Mouse (Mus musculus) neural tube, embryonic 13.5 days (tissue): Measurements from ENCODE around the gene Pts. TPM values are rescaled to one million over a fixed set of nuclear protein-coding genes. Genes with fewer than 3 reads are reported as not detected.

ENCODE experiments used
- ATAC-seq: fragments of 200-750 bp; cut with Nextera tagmentation; 2 replicates; pipeline ENCODE4 v1.8.0; 2017; ENCODE audit warnings: low read depth, mild to moderate bottlenecking, moderate TSS enrichment, moderate library complexity
- H3K27ac ChIP-seq: fragments of 300-500 bp; sonication (generic); replicated peaks from 2 replicates; pipeline ENCODE4 v1.5.1; 2015; ENCODE audit warnings: moderate library complexity, mild to moderate bottlenecking, inconsistent platforms
- H3K27me3 ChIP-seq: fragments of 300-500 bp; sonication (generic); 2 replicates; pipeline ENCODE4 v1.6.1; 2015; ENCODE audit warnings: mild to moderate bottlenecking, inconsistent platforms
- H3K36me3 ChIP-seq: fragments of 300-500 bp; sonication (generic); 2 replicates; pipeline ENCODE4 v1.6.1; 2015; ENCODE audit warnings: mild to moderate bottlenecking, inconsistent platforms
- H3K4me1 ChIP-seq: fragments of 300-500 bp; sonication (generic); replicated peaks from 2 replicates; pipeline ENCODE4 v1.6.1; 2015; ENCODE audit warnings: inconsistent platforms
- H3K4me2 ChIP-seq: fragments of 300-500 bp; sonication (generic); 2 replicates; pipeline ENCODE4 v1.6.1; 2015; ENCODE audit warnings: inconsistent platforms, mild to moderate bottlenecking, moderate library complexity
- H3K4me3 ChIP-seq: fragments of 300-500 bp; sonication (generic); 2 replicates; pipeline ENCODE4 v1.5.1; 2015; ENCODE audit warnings: mild to moderate bottlenecking, inconsistent platforms
- H3K9ac ChIP-seq: fragments of 300-500 bp; sonication (generic); 2 replicates; pipeline ENCODE4 v1.6.1; 2015; ENCODE audit warnings: moderate library complexity, mild to moderate bottlenecking, inconsistent platforms
- H3K9me3 ChIP-seq: fragments of 300-500 bp; sonication (generic); 2 replicates; pipeline ENCODE4 v1.6.1; 2016; ENCODE audit warnings: inconsistent platforms
- WGBS: fragments of 180-500 bp; shearing (Covaris S2); methylation state at CpG from one replicate; pipeline ENCODE4 v1.1.7; 2015; 5-methylcytosine and 5-hydroxymethylcytosine counted together
- polyA plus RNA-seq: library from polyadenylated mRNA; unstranded; fragments of >200 nt; fragmentation: Nextera tagmentation; extraction: Ambion mirVana; gene quantifications from 2 replicates; pipeline ENCODE4 v1.2.1, GENCODE M21; 2015

The Pts gene
- polyA plus RNA-seq, 1 experiment from 2014 or later, result 128 TPM

GRCm38 (mm10) chr9:50478826-50479225 lies 49.7 kb downstream of the Pts start:
- WGBS, result 21% methylated on average over 5 of the region's 5 CpGs
- Histone ChIP-seq H3K4me1 (no peaks in the 10 kb centered on the region), H3K27ac (no peak overlapping the region), H3K4me2 (no peak overlapping the region), H3K9me3 (no peaks in the 10 kb centered on the region), H3K4me3 (no peak overlapping the region), H3K9ac (no peak overlapping the region), H3K36me3 (no peaks in the 10 kb centered on the region), H3K27me3 (no peaks in the 10 kb centered on the region)
- ATAC-seq, result no peak

DNA sequence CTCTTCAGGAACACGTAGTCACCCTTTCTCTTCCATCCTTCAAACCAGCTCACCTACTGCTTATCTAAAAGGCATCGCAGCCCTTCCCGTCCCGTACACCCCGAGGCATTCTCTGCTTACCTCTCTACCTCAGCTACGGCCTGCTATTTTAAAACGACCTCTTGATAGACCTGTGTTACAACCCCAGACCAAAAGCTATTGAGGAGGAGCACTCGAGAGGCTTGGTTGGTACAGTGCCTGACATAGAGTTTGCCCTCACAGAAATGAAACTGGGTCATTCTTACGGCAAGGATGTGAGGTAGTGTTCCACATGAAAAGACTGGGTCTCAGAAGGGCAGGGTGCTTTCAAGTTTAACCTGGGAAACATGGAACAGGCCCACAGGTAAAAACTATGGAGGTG lies 51.3 kb downstream of the Pts start:
- Histone ChIP-seq H3K9me3 (no peaks in the 10 kb centered on the region), H3K4me3 (no peak overlapping the region), H3K27me3 (no peaks in the 10 kb centered on the region), H3K36me3 (no peaks in the 10 kb centered on the region), H3K27ac (no peak overlapping the region), H3K4me1 (no peaks in the 10 kb centered on the region), H3K4me2 (no peak overlapping the region), H3K9ac (no peak overlapping the region)
- ATAC-seq, result no peak
- 92% methylated on average over 9 of the region's 9 CpGs for WGBS

DNA sequence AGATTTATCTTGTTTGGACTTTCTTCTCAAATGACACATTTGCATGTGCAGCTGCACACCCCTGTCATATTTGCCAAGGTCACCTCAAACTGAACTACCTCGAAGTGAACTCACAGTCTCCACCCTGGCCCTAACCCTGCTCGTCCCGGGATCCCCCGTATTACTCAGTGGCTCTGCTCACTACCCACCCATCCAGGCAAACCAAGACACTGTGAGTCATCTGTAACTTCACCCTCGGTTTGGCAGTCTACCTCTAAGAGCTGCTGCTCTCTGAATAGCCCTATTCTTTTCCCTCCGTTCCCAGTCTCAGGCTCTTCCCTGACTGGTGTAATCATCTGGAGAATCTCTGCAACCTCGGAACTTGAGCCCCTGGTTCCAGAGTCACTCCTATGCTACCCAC lies 51.9 kb downstream of the Pts start:
- no peak overlapping the region for H3K27ac ChIP-seq
- no peaks in the 10 kb centered on the region for H3K4me1 ChIP-seq
- H3K9ac ChIP-seq, result no peak overlapping the region
- no peaks in the 10 kb centered on the region for H3K27me3 ChIP-seq
- H3K36me3 ChIP-seq, result no peaks in the 10 kb centered on the region
- H3K4me3 ChIP-seq, result no peak overlapping the region
- ATAC-seq, result no peak
- no peak overlapping the region for H3K4me2 ChIP-seq
- H3K9me3 ChIP-seq, result no peaks in the 10 kb centered on the region
- 70% methylated on average over 7 of the region's 7 CpGs for WGBS

DNA sequence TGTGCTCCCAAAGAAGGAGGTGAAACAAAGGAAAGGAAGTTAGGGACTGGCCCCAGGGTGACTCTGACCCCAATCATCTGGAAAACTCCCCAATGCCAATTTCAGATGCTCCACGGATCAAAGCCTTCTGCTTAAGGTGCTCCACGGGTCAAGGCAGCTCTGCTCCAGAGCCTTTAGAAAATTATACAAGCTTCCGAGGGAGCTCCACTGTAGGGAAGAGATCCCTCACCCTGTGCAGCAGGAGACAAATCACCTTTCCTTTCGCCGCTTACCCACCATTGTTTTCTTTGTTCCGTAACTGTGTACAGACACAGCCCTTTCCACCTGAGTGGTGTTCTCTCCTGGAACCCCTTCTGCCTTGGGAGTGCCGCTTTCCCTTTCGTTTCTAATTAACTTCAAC lies 52.8 kb downstream of the Pts start:
- ATAC-seq, result no peak

GRCm38 (mm10) chr9:50475318-50475717 lies 53.2 kb downstream of the Pts start:
- no peak overlapping the region for H3K4me2 ChIP-seq
- 86% methylated on average over 7 of the region's 7 CpGs for WGBS
- no peak for ATAC-seq
- no peak overlapping the region for H3K9ac ChIP-seq
- no peaks in the 10 kb centered on the region for H3K4me1 ChIP-seq
- H3K4me3 ChIP-seq, result no peak overlapping the region
- H3K36me3 ChIP-seq, result no peaks in the 10 kb centered on the region
- no peaks in the 10 kb centered on the region for H3K9me3 ChIP-seq
- no peaks in the 10 kb centered on the region for H3K27me3 ChIP-seq
- no peak overlapping the region for H3K27ac ChIP-seq

More for the DNA sequence above, 52.8 kb downstream of the Pts start:
- H3K36me3 ChIP-seq, result no peaks in the 10 kb centered on the region
- H3K9me3 ChIP-seq, result no peaks in the 10 kb centered on the region
- no peaks in the 10 kb centered on the region for H3K27me3 ChIP-seq
- WGBS, result 68% methylated on average over 8 of the region's 8 CpGs
- no peaks in the 10 kb centered on the region for H3K4me1 ChIP-seq
- no peak overlapping the region for H3K9ac ChIP-seq
- H3K4me2 ChIP-seq, result no peak overlapping the region
- no peak overlapping the region for H3K4me3 ChIP-seq
- no peak overlapping the region for H3K27ac ChIP-seq

Other genes starting within 250 kb of the Pts start
- gene Rpl10-ps3, start 183.8 kb downstream of the Pts start, polyA plus RNA-seq, result 167 and 207 TPM in 2 replicates
- gene Plet1, start 34.2 kb downstream of the Pts start, polyA plus RNA-seq, result 0.54 and 0.81 TPM in 2 replicates
- 15.7 and 17.1 TPM in 2 replicates for gene Il18, start 26.1 kb upstream of the Pts start, polyA plus RNA-seq
- 0.28 and 0.35 TPM in 2 replicates for gene Bco2, start 26.5 kb upstream of the Pts start, polyA plus RNA-seq
- gene Tex12, start 32.6 kb upstream of the Pts start, polyA plus RNA-seq, result not detected in 2 replicates
- gene Sdhd, start 75.1 kb upstream of the Pts start, polyA plus RNA-seq, result 229 and 243 TPM in 2 replicates
- gene Timm8b, start 75.2 kb upstream of the Pts start, polyA plus RNA-seq, result 366 and 422 TPM in 2 replicates
- gene Pih1d2, start 88.6 kb upstream of the Pts start, polyA plus RNA-seq, result 5.2 and 5.8 TPM in 2 replicates
- 24.6 and 25.7 TPM in 2 replicates for gene Nkapd1, start 88.7 kb upstream of the Pts start, polyA plus RNA-seq
- 48.9 and 50.8 TPM in 2 replicates for gene Dlat, start 131.1 kb upstream of the Pts start, polyA plus RNA-seq
- 31.8 TPM in 2 replicates for gene Dixdc1, start 210.8 kb upstream of the Pts start, polyA plus RNA-seq
- gene 2310030G06Rik, start 217.8 kb upstream of the Pts start, polyA plus RNA-seq, result 1.7 and 2.3 TPM in 2 replicates
- gene Cryab, start 222.6 kb upstream of the Pts start, polyA plus RNA-seq, result 15.3 and 19.5 TPM in 2 replicates
- 2.4 and 4.5 TPM in 2 replicates for gene Hspb2, start 223.6 kb upstream of the Pts start, polyA plus RNA-seq
- 8.9 and 12.9 TPM in 2 replicates for gene Fdxacb1, start 239.5 kb upstream of the Pts start, polyA plus RNA-seq
- 49.2 and 54.9 TPM in 2 replicates for gene Alg9, start 246.3 kb upstream of the Pts start, polyA plus RNA-seq
- gene 1110032A03Rik, start 246.8 kb upstream of the Pts start, polyA plus RNA-seq, result 56.7 and 61.4 TPM in 2 replicates